Mouse (Mus musculus) midbrain, embryonic 16.5 days (tissue): ENCODE results near the gene Als2cl. TPM values are rescaled to one million over a fixed set of nuclear protein-coding genes. Genes with fewer than 3 reads are reported as not detected.

Experiments used
- ATAC-seq: fragments of 200-750 bp; cut with Nextera tagmentation; 2 replicates; pipeline ENCODE4 v1.8.0; 2017; ENCODE audit warnings: moderate TSS enrichment
- H3K27ac ChIP-seq: fragments of 300-500 bp; sonication (generic); 2 replicates; pipeline ENCODE4 v1.5.1; 2014; ENCODE audit warnings: mild to moderate bottlenecking, low read length, mixed read lengths
- H3K27me3 ChIP-seq: fragments of 300-500 bp; sonication (generic); 2 replicates; pipeline ENCODE4 v1.6.1; 2014; ENCODE audit warnings: low read depth, low read length, mixed read lengths; ENCODE audit not compliant: control insufficient read depth, insufficient read depth
- H3K36me3 ChIP-seq: fragments of 300-500 bp; sonication (generic); 2 replicates; pipeline ENCODE4 v1.6.1; 2014; ENCODE audit warnings: mild to moderate bottlenecking, low read length, moderate library complexity, mixed read lengths; ENCODE audit not compliant: control insufficient read depth, insufficient read depth
- H3K4me1 ChIP-seq: fragments of 300-500 bp; sonication (generic); 2 replicates; pipeline ENCODE4 v1.6.1; 2014; ENCODE audit warnings: mild to moderate bottlenecking, low read length, mixed read lengths; ENCODE audit not compliant: control insufficient read depth, insufficient read depth
- H3K4me2 ChIP-seq: fragments of 300-500 bp; sonication (generic); 2 replicates; pipeline ENCODE4 v1.6.1; 2014; ENCODE audit warnings: mild to moderate bottlenecking, low read length, mixed read lengths
- H3K4me3 ChIP-seq: fragments of 300-500 bp; sonication (generic); 2 replicates; pipeline ENCODE4 v1.5.1; 2014; ENCODE audit warnings: low read depth, mild to moderate bottlenecking, low read length, moderate library complexity, mixed read lengths
- H3K9ac ChIP-seq: fragments of 300-500 bp; sonication (generic); 2 replicates; pipeline ENCODE4 v1.6.1; 2014; ENCODE audit warnings: low read depth, low read length, mixed read lengths
- H3K9me3 ChIP-seq: fragments of 300-500 bp; sonication (generic); replicated peaks from 2 replicates; pipeline ENCODE4 v1.6.1; 2014; ENCODE audit warnings: mild to moderate bottlenecking, low read length, mixed read lengths; ENCODE audit not compliant: control insufficient read depth, poor library complexity, severe bottlenecking
- WGBS: fragments of 180-500 bp; shearing (Covaris S2); extraction: QIAGEN DNeasy Blood & Tissue Kit; methylation state at CpG from one replicate; pipeline ENCODE4 v1.1.7; 2014; 5-methylcytosine and 5-hydroxymethylcytosine counted together
- polyA plus RNA-seq: library from polyadenylated mRNA; unstranded; fragments of >200 nt; fragmentation: Nextera tagmentation; extraction: Ambion mirVana; gene quantifications from 2 replicates; pipeline ENCODE4 v1.2.1, GENCODE M21; 2015

Gene Als2cl
- polyA plus RNA-seq, 1 experiment from 2014 or later, result 2.5 TPM

- 87% methylated on average over 6 of the region's 6 CpGs for WGBS
- Histone ChIP-seq H3K4me2 (no peak overlapping the region), H3K36me3 (no peaks in the 10 kb centered on the region), H3K4me3 (no peak overlapping the region), H3K9me3 (no peaks in the 10 kb centered on the region), H3K27me3 (no peaks in the 10 kb centered on the region), H3K4me1 (peaks cover 4% of the 10 kb centered on the region; the same call in 1 of the 2 replicates), H3K27ac (no peak overlapping the region), H3K9ac (no peak overlapping the region)
- no peak for ATAC-seq
Observed at GRCm38 (mm10) chr9:110901204-110901603, 21.5 kb downstream of the Als2cl start.

GRCm38 (mm10) chr9:110902271-110902670 is 22.6 kb downstream of the Als2cl start:
- 88% methylated on average over 4 of the region's 4 CpGs for WGBS
- H3K36me3 ChIP-seq, result no peaks in the 10 kb centered on the region
- no peaks in the 10 kb centered on the region for H3K27me3 ChIP-seq
- H3K4me1 ChIP-seq, result no peaks in the 10 kb centered on the region
- H3K27ac ChIP-seq, result no peak overlapping the region
- no peak overlapping the region for H3K4me2 ChIP-seq
- H3K9me3 ChIP-seq, result no peaks in the 10 kb centered on the region
- H3K9ac ChIP-seq, result no peak overlapping the region
- no peak for ATAC-seq
- no peak overlapping the region for H3K4me3 ChIP-seq

GRCm38 (mm10) chr9:110907201-110907837 is 27.6 kb downstream of the Als2cl start:
- H3K27me3 ChIP-seq, result no peaks in the 10 kb centered on the region
- WGBS, result 91% methylated on average over 11 of the region's 11 CpGs
- H3K27ac ChIP-seq, result no peak overlapping the region
- H3K4me3 ChIP-seq, result no peak overlapping the region
- no peak for ATAC-seq
- no peaks in the 10 kb centered on the region; the same call in 1 of the 2 replicates for H3K9me3 ChIP-seq
- H3K4me1 ChIP-seq, result no peaks in the 10 kb centered on the region
- no peak overlapping the region for H3K4me2 ChIP-seq
- no peak overlapping the region for H3K9ac ChIP-seq
- no peaks in the 10 kb centered on the region for H3K36me3 ChIP-seq

- Histone ChIP-seq H3K4me3 (no peak overlapping the region), H3K27ac (no peak overlapping the region), H3K9me3 (no peaks in the 10 kb centered on the region; the same call in 1 of the 2 replicates), H3K4me1 (no peaks in the 10 kb centered on the region), H3K27me3 (no peaks in the 10 kb centered on the region), H3K4me2 (no peak overlapping the region), H3K36me3 (no peaks in the 10 kb centered on the region), H3K9ac (no peak overlapping the region)
- WGBS, result 79% methylated on average over 4 of the region's 4 CpGs
- no peak for ATAC-seq
Observed at GRCm38 (mm10) chr9:110907838-110908630, 28.4 kb downstream of the Als2cl start.

- H3K27ac ChIP-seq, result no peak overlapping the region
- WGBS, result 88% methylated on average over 3 of the region's 3 CpGs
- H3K27me3 ChIP-seq, result no peaks in the 10 kb centered on the region
- H3K4me2 ChIP-seq, result no peak overlapping the region
- no peaks in the 10 kb centered on the region for H3K4me1 ChIP-seq
- ATAC-seq, result no peak
- no peaks in the 10 kb centered on the region; the same call in 1 of the 2 replicates for H3K9me3 ChIP-seq
- no peak overlapping the region for H3K9ac ChIP-seq
- no peak overlapping the region for H3K4me3 ChIP-seq
- H3K36me3 ChIP-seq, result no peaks in the 10 kb centered on the region
Observed at GRCm38 (mm10) chr9:110908631-110909016, 29.0 kb downstream of the Als2cl start.

GRCm38 (mm10) chr9:110909371-110909967 is 29.8 kb downstream of the Als2cl start:
- WGBS, result 81% methylated on average over 6 of the region's 6 CpGs
- Histone ChIP-seq H3K4me2 (no peak overlapping the region), H3K36me3 (no peaks in the 10 kb centered on the region), H3K4me1 (no peaks in the 10 kb centered on the region), H3K9ac (no peak overlapping the region), H3K27ac (no peak overlapping the region), H3K4me3 (no peak overlapping the region), H3K27me3 (no peaks in the 10 kb centered on the region), H3K9me3 (no peaks in the 10 kb centered on the region; the same call in 1 of the 2 replicates)
- ATAC-seq, result no peak

GRCm38 (mm10) chr9:110914631-110915236 is 35.1 kb downstream of the Als2cl start:
- Histone ChIP-seq H3K4me2 (no peak overlapping the region), H3K27ac (no peak overlapping the region), H3K36me3 (no peaks in the 10 kb centered on the region), H3K27me3 (no peaks in the 10 kb centered on the region), H3K4me1 (no peaks in the 10 kb centered on the region), H3K9ac (no peak overlapping the region), H3K4me3 (no peak overlapping the region), H3K9me3 (no peaks in the 10 kb centered on the region)
- 61% methylated on average over 21 of the region's 21 CpGs for WGBS
- no peak for ATAC-seq

GRCm38 (mm10) chr9:110915466-110915865 is 35.8 kb downstream of the Als2cl start:
- Histone ChIP-seq H3K27me3 (no peaks in the 10 kb centered on the region), H3K4me1 (no peaks in the 10 kb centered on the region), H3K27ac (no peak overlapping the region), H3K4me3 (no peak overlapping the region), H3K9ac (no peak overlapping the region), H3K36me3 (no peaks in the 10 kb centered on the region), H3K9me3 (no peaks in the 10 kb centered on the region), H3K4me2 (no peak overlapping the region)
- ATAC-seq, result no peak
- 77% methylated on average over 8 of the region's 8 CpGs for WGBS
